Mouse (Mus musculus) lung, postnatal 0 days (tissue): ENCODE results near the gene Dnajc5.

Source experiments
- CTCF ChIP-seq: IDR thresholded peaks from 2 replicates; pipeline ENCODE4 v1.5.1; 2016; ENCODE audit warnings: antibody characterized with exemption, mild to moderate bottlenecking
- EP300 ChIP-seq: IDR thresholded peaks from 2 replicates; pipeline ENCODE4 v1.6.1; 2016; ENCODE audit warnings: antibody characterized with exemption, mild to moderate bottlenecking, control low read depth

DNA sequence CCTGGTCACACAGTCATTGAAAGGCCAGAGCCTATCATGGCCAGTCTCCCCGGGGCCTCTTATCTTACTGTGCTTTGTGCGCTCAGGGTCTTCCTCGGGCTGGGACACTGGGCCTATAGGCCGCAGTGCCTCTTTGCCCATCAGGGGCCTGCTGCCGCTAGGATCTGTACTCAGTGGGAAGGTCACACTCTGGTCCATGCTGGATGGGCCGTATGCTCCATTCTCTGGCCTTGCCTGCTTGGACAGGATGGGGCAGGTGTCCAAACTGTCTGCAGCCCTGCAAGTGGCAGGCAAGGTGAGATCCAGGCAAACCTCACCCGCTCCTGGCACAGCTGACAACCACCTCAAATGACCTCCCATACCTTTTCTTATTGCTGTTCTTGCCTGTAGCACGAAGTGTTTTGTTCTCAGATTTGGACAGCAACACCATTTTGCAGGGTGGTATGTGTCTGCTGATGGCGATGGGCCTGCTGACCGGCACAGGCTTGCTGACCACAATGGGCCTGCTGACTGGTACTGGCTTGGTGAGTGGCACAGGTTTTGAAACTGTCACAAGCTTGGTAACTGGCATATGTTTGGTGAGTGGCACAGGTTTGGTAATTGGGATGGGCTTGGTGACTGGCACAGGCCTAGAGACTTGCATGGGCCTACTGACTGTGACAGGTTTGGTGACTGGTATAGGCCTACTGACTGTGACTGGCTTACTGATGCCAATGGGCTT is 68.9 kb downstream of the Dnajc5 start:
- TF ChIP-seq CTCF (no peak), EP300 (no peak)
